Mouse (Mus musculus) spleen, adult 2 months (tissue): ENCODE measurements around the gene Capn13.

ENCODE experiments used
- CTCF ChIP-seq: fragments of 200-500 bp; IDR thresholded peaks from 2 replicates; pipeline ENCODE4 v1.5.1; 2011; ENCODE audit warnings: mild to moderate bottlenecking, inconsistent platforms; ENCODE audit not compliant: insufficient read depth, insufficient read length, insufficient replicate concordance; ENCODE audit errors: extremely low read depth
- POLR2A ChIP-seq: fragments of 200-500 bp; IDR thresholded peaks from 2 replicates; pipeline ENCODE4 v1.6.1; 2011; ENCODE audit warnings: low read depth, low read length, inconsistent platforms

GRCm38 (mm10) chr17:73258620-73259019, 142.0 kb downstream of the Capn13 start:
- no peak for TF ChIP-seq POLR2A
- no peak for TF ChIP-seq CTCF
